Mouse (Mus musculus) frontal cortex, postnatal 36 days (tissue): ENCODE measurements at regions not wholly inside any gene's neighbourhood (a gene's known extent, or its start where the extent isn't known, plus 50 kb on each side); places are given as distances from the start of the nearest gene placed in this dataset.

Experiments
- DNase-seq, 2 experiments: peaks; one replicate each; pipeline ENCODE4 v3.0.0; 2022; ENCODE audit warnings: low spot score in 2 of 2

DNA sequence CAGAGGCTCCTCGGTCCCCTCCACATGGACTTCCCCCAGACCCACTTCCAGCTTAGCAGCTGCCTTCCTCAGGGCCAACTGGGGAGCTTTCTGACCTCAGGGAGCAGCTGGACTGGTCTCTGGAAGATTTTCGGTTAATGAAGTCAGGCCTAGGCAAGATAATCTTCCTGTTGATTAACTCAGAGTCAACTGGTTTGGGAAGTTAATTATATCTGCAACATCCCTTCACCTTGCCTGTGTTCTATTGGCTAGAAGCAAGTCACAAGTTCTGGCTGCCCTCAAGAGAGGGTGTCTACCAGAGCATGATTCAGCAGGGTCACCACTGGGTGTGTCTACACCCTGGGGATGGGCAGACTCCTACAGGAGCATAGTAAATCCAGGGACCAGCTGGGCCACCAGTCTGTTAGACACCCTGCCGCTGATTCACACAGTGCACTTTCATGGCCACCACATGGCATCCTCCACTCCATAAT is 53.9 kb upstream of the Maml3 start:
- DNase-seq = no peak

DNA sequence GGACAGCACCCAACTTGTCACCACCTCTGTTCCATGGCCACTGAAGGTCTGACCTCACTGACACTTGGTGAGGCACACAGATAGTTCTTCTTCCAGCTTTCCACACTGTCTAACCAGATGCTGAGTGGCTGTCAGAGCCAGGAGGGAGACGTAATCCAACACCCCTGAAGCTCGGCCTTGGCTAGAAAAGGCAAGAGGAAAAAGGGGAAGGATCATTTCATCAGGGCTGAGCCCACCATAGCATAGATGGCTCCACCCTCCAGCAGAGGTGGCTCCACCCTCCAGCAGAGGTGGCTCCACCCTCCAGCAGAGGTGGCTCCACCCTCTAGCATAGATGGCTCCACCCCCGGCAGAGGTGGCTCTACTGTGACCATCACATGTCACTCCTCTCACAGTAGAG is 56.8 kb upstream of the Maml3 start:
- no peak for DNase-seq

DNA sequence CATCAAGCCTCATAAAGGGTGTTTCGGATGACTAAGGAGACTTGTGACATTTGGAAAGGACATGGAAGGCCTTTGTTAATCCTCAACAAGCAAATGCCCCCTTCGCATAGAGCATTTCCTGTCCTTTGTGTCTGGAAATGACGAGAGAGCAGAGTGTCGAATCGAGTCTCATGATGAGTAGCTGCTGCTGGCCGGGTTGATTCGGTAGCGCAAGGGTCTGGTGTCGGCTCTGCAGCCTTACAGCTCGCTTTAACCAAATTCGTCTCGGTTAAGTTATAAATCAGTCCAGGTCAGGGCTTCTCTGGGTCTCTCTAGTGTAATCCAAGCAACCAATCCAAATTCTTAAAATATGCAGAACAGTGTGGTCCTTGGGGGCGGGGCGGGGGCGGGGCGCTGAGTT is 59.1 kb upstream of the Maml3 start:
- no peak for DNase-seq

DNA sequence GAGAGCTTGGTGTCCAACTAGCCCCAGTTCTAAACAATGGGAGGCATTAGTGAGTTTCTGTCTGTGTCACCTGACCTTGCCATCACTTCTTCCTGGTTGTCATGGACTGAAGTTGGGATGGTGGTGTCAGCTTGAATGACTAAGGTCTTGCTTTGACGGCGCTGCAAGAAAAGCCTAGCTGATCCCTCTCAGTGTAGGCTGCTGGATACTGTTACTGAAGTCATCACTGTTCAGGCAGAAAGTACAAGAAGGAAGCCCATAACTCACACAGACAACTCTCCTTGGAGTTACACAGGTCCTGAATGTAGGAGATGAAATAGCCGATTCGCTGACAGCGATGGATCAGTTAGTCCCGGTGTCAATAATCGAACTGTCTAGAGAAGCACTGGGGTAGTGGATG is 62.5 kb upstream of the Maml3 start:
- no peak for DNase-seq

DNA sequence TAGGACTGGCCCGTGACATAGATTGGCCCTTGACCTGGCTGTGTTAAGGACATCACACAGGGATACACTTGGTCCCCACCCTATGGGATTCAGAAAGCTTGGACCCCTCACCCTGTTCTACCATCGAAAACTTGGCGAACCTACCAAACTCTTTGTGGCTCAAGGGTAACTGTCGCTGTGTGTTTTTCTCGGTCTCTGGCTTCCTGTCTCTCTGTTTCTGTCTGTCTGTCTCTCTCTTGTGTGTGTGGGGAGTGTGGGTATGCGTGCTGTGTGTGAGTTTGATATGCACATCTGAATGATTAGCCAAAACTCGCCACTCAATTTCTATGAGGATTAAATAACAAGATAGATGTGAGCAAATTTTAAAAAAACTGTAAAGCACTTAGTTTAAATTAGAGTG is 66.0 kb upstream of the Maml3 start:
- no peak for DNase-seq

DNA sequence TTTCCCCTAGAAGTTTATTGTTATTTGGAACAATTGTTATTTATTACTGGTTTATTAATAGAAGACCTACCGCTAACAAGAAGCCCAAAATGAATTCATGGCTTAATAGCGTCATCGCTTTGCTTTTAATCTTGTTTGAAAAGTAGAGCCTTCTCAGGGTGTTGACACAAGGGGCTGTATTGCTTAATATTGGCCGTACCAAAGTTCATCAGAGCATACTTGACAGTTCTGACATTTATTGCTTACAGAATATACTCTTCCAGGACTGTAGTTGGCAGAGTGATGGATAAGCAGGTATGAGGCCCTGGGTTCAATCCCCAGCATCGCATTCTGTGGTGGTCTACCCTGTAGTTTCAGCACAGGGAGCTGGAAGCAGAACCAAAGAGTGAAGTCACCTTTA is 66.4 kb upstream of the Maml3 start:
- DNase-seq = no peak

DNA sequence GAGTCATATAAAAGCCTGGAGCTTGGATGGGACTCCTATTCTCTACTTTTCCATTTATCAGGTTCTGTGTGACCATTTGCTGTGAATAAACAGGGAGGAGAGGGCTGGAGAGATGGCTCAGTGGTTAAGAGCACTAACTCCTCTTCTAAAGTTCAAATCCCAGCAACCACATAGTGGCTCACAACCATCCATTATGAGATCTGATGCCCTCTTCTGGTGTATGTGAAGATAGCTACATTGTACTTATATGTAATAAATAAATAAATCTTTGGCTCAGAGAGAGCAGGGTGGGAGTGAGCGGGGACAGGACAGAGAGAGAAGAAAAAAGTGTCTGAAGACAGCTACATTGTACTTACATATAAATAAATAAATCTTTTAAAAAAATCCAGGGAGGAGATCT is 68.6 kb upstream of the Maml3 start:
- no peak for DNase-seq

DNA sequence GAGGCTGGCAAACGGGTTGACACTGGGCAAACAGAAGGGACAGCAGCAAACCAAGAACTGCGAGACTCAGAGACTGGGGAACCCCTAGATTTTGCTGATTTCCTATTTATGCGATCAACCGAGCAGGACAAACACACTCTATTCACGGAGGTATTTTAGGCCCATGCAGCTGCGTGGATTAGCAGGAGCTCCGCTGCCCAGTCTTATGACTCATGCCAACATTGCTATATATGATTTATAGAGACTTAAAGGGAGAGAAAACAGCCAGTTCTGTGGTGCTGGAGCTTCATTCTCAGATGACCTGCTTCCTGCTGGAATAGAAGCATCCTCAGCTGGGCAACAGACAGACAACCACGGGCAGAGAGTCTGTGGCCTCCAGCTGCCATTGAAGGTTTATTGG is 71.2 kb upstream of the Maml3 start:
- DNase-seq = no peak

DNA sequence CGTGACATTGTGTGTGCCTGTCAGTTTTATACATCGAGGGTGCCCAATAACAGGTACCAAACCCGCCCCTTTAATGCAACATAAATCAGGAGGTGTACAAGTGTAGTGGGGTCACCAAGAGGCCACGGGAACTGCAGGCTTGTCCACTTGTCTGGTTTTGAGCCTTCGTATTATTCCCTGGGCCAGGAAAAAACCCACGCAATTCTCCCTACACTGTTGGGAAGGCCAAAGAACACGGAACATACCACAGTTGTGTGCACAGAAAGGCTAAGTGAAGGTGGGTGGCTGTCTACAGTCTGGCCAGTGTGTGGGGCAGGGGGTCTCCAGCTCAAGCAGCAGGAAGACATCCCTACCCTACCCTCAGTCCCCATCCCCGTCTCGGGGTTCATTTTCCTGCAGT is 74.0 kb upstream of the Maml3 start:
- DNase-seq = no peak

DNA sequence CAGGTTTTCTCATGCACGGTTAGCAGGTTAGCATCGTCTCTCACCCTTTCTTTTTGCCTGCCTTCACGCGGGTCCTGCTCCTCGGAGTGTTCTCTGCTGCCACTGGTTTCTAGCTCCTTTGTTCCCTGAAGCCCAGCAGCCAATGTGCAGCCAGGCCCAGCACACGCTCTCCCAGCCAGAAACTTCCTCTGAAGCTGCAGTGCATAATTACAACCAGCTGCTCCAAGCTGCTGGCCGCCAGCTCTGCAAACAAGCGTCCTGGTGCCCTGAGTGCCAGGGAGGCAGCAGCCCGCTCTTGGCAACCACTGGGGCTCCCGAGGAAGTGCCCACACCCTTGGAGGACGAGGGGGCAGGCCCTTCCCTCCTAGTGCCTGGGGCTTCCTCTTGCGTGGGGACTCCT is 74.8 kb upstream of the Maml3 start:
- peak in 1 of 2 experiments; percentile 66 for DNase-seq

DNA sequence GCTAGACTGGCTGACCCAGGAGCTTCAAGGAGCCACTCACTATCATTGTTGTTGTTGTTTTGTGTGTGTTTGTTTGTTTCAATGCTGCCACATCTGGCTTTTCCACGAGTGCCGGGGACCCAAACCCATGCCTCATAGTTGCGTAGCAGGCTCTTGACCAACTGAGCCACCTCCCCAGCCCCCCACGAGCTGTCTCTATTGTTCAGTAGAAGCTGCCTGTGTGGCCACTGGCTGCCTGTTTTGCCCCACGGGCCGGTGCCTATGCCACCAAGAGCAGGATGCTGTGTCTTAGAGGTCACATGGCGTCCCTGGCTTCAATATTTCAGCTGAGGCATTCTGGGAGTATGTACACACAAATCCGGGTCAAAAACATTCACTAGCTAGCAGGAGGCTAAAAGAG is 75.4 kb upstream of the Maml3 start:
- no peak for DNase-seq

DNA sequence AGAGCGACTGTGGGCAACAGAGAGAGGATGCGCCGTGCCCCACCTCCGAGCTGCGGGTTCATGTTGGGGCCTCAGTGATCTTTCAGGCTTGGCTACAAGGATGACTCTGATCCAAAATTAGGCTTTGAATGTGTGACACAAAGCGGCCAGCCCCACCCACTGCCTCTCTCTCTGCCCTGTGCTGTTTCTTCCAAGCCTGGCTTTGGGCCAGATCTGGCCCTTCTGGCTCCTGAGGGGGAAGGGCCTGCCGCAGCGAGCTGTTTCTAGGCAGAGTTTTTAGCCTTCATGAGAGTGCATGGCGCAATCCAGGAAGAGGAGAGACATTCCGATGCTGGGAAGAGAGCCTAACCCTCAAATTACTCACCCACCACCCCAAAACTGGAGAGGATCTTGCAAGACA is 75.9 kb upstream of the Maml3 start:
- DNase-seq = no peak

DNA sequence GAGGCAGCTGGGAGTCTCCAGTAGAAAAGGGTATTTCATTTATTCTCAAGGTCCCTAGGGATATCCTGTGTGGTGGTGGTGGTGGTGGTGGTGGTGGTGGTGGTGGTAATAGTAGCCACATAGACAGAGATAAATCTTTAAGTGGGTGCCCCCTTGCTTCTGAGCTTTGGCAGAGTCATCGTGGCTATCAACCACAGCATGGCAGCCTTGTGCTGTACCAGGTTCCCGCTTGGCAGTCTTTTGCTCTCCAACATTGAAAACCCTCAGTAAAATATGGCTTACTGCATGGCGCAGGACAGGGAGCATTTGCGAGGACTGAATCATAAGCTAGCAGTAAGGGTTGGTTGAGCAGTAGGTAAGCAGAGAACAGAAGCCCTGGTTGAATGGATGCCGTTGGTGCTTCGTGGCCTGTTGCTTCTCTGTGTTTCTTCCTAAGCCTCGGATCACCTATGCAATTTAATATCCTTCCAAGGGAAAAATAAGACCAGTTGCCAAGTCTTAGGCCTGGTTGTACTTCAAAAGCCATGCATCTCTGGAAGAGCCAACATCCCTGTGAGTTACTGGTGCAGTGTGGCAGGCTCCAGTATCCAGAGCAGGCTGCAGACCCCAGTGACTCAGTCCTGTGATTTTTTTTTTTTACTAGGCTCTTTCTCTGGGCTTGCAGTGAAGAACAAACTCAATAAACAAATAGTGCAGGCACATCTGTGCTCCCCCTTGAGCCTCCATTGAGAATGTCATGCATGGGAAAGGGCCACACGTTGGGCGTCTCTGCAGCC is 76.6 kb upstream of the Maml3 start:
- DNase-seq = no peak

DNA sequence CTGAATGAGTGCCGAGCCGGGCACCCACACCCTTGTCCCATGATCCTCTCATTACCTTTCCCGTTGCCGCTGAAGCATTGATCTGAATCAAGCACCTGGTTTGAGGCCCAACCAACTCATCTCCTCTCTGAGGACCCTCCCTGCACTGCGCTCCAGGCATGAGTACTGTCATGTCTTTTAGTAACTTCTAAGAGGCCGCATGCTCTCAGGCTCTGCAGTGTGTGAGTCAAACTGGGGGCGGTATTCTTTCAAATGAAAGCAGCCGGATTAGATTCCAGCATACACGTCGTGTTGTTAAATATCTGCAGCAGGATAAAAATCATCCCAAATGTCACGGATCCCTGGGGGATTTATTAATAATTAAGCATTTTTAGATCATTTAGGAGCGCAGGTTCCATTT is 79.4 kb upstream of the Maml3 start:
- no peak for DNase-seq

DNA sequence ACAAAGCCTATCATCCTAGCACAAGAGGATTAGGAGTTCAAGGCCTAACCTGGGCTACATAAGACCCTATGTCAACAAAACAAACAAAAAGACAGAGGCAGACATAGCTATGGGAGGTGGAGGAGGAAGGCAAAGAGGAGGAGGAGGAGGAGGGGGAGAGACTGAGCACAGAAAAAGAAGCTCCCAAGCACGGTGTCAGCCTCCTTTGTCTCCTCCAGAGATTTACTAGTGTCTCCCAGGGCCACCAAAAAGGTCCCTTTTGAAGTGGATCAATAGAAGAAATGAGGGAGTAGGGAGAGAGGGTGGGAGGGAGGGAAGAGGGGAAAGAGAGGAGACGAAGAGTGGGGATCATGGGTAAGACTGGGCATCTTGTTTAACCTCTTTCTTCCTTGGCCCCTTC is 80.5 kb upstream of the Maml3 start:
- no peak for DNase-seq

DNA sequence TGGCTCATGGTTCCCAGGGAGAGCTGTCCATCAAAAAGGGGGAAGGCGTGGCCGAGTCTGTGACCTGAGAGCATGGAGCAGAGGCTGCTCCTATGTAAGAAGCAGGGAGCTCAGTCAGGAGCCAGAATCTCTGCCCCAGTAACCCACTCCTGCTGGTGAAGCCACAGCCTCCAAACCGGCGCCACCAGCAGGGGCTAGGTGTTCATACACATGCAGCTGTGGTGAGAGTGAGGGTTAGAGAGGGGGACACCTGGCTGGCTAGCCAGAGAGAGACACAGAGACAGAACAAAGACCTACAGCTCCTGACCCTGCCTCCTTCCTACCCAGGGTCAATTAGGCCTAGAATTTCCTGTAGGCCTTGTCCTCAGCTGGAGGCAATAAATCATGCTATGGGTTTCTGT is 80.7 kb upstream of the Foxo1 start:
- DNase-seq = no peak

DNA sequence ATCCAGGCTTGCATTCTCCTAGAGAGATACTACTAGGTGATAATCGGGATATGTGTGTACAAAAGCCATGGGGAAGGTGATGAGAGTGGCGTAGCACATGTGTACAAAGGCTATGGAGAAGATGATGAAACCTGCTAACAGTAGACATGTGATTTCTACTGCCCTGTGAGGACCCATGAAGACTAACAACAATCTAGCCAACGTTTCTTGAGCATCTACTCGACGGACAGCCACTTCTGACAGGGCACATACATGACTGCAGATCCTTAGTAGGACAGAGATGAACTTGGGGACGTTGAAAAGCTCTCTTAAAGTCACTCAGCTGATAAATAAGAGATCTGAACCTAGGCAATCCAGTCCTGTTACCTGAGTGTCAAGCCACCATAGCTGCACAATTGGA is 79.8 kb upstream of the Foxo1 start:
- no peak for DNase-seq

DNA sequence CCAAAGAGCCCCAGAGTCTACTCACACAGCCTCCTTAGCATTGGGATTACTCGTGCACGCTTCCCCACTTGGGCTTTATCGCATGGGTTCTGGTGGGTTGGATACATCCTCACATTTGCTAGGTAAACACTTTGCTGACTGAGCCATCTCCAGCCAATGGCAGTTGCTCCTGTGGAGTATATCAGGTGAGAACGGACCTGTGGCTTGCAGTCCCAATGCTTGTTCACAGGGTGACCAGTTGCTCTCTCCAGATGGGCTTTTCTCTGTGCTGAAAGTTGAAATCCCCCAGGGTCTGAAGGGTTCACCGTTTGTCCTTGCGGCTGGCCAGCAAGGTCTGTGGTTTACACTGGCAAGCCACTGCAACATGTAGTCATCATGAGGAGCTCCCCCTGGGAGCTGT is 79.1 kb upstream of the Foxo1 start:
- DNase-seq = no peak

DNA sequence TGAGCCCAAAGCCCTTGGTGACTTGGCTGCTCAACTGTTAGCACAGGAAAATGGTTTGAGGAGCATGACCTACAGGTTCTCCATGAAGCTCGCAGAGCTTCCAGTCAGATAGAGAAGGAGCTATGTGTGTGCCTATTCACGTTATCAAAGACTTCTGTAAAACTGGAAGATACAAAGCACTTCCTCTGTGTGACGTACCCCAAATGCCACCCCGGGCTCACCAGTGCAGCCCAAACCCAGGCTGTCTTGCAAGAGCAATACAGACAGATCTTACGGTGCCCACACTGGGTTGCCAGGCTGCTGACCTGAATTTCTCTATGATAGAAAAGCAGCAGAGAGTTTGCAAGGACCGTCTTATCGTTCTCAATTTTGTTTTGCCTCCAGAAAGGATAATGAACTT is 78.1 kb upstream of the Foxo1 start:
- DNase-seq = no peak

DNA sequence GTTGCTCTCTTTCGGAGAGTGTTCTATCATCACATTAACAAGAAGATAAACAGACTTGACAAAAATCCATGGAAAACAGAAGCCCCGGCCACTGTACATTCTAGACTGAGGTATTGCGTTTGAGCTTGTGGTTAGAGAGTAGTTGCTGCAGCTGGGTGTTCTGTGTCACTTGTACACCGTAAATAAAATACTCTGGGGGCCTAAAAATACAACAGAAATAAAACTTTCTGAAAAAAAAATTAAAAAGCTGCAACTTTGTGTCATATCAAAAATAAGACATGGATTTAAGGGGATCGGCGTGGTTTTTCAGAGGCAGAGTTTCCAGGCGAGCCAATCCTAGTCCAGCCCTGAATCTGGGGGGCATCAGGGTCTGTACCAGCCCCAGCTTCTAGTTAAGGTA is 75.1 kb upstream of the Foxo1 start:
- DNase-seq = no peak

DNA sequence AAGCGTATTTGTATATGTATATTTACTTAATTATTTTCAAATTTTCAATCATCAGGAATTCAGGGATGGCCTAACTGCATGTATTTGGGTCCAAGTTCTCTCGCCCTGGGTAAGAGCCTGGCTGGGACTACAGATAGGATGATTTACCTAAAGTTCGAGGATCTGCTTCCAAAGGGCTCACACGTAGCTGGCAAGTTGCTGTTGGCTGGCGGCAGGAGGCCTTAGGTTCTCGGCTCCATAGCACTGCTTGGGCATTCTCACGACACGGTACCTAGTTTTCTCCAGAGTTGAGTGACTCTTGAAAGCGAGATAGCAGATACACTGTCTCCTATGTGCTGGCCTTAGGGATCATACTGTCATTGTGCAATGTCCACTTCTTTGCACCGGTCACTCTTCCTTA is 73.9 kb upstream of the Foxo1 start:
- no peak for DNase-seq

DNA sequence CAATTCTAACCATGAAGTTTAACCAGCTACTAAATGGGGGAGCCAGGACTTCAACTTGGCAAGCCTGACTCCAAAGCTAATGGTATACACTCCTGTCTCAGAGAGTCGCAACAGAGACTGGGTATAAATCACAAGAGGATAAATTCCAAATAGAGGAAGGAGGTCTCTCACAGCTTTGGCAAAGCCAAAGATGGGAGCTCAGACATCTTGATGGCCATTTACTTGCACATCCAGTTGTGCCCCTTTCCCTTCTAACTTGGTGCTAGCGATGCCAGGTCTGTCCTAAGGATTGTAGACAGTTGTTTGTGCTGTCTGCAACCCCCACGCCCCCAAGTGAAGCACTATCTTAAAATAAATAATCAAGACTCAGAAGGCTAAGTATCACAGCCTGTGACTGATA is 72.7 kb upstream of the Foxo1 start:
- DNase-seq = no peak

DNA sequence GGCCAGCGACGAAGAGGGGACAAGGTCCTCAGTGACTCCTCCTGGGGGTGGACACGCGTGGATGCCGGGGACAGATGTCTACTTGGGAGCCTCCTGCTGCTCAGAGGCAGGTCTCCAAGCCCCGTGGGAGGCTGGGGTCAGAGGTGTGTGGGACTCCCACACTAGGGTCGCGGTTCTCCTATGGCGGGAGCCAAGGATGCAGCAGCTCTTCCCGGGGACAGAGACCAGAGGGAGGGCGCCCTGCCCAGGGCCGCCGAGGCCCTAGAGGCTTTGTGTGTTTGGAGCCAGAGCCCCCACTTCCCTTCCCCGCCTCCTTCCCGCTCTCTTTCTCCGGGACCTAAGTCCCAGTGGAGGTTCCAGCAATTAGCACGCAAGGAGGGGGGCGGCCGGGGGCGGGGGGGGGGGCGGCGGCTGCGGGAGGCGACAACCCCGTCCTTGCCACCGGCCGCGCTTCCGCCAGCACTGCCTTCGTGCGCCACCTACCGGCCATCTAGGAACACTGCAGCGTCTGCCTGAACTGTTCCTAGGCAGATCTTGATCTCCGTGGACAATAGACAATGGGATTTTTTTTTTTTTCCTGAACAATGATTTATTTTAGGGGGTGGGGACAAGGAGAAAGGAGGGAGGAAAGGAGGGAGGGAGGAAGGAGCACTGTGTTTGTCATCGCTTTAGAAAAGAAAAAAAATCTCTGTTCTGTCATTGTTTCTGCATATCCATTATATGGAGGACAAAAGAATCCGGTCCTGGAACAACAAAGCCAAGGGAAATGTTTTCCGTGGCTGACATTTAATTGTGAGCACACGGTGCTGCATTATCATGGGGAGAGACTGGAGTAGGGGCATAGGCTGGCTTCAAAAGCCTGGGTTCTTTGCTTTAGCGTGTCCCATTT is 71.8 kb upstream of the Foxo1 start:
- peak in 1 of 2 experiments; percentile 68 for DNase-seq
